Mouse (Mus musculus) spleen, adult 2 months (tissue): Measurements from ENCODE around the gene Zdhhc12. TPM values are rescaled to one million over a fixed set of nuclear protein-coding genes. Genes with fewer than 3 reads are reported as not detected.
A peak's percentile ranks its signal among the peaks of the same experiment; 100 is the strongest.
"Not testable (repeated sequence)": the region's sequence is repeated elsewhere in the genome, so short reads cannot be mapped to it uniquely, and the experiment has no call there.

Source experiments
- DNase-seq, 2 experiments: peaks; one replicate each; pipeline versions ENCODE4 v3.0.0 to v3.0.0-alpha.2; 2012 to 2021; ENCODE audit warnings: low spot score in 2 of 2, low read depth in 1 of 2
- H3K27ac ChIP-seq: fragments of 200-500 bp; 2 replicates; pipeline ENCODE4 v1.5.1; 2012; ENCODE audit warnings: low read length, inconsistent platforms; ENCODE audit not compliant: insufficient read depth
- H3K27me3 ChIP-seq: fragments of 200-500 bp; 2 replicates; pipeline ENCODE4 v1.6.1; 2012; ENCODE audit warnings: mild to moderate bottlenecking, moderate library complexity, low read length, inconsistent platforms; ENCODE audit not compliant: control insufficient read depth, insufficient read depth
- H3K36me3 ChIP-seq: fragments of 200-500 bp; 2 replicates; pipeline ENCODE4 v1.6.1; 2012; ENCODE audit warnings: mild to moderate bottlenecking, low read length, inconsistent platforms; ENCODE audit not compliant: control insufficient read depth, insufficient read depth
- H3K4me1 ChIP-seq: fragments of 200-500 bp; 2 replicates; pipeline ENCODE4 v1.6.1; 2011; ENCODE audit warnings: inconsistent platforms; ENCODE audit not compliant: control insufficient read depth, insufficient read depth, insufficient read length
- H3K4me3 ChIP-seq: fragments of 200-500 bp; 2 replicates; pipeline ENCODE4 v1.5.1; 2011; ENCODE audit warnings: mild to moderate bottlenecking, inconsistent platforms; ENCODE audit not compliant: insufficient read depth, insufficient read length; ENCODE audit errors: extremely low read depth
- CTCF ChIP-seq: fragments of 200-500 bp; IDR thresholded peaks from 2 replicates; pipeline ENCODE4 v1.5.1; 2011; ENCODE audit warnings: mild to moderate bottlenecking, inconsistent platforms; ENCODE audit not compliant: insufficient read depth, insufficient read length, insufficient replicate concordance; ENCODE audit errors: extremely low read depth
- POLR2A ChIP-seq: fragments of 200-500 bp; IDR thresholded peaks from 2 replicates; pipeline ENCODE4 v1.6.1; 2011; ENCODE audit warnings: low read depth, low read length, inconsistent platforms
- whole genome bisulfite sequencing: fragments of 180-500 bp; shearing (Covaris S2); methylation state at CpG from one replicate; pipeline ENCODE4 v1.1.7; 2018; 5-methylcytosine and 5-hydroxymethylcytosine counted together
- polyA plus RNA-seq: library from polyadenylated mRNA; depleted of rRNA; stranded (reverse); fragments of >200 nt; gene quantifications from 2 replicates; pipeline ENCODE4 v1.2.3, GENCODE M21; 2012

Gene Zdhhc12
- polyA plus RNA-seq, 1 experiment = 56.2 TPM

DNA sequence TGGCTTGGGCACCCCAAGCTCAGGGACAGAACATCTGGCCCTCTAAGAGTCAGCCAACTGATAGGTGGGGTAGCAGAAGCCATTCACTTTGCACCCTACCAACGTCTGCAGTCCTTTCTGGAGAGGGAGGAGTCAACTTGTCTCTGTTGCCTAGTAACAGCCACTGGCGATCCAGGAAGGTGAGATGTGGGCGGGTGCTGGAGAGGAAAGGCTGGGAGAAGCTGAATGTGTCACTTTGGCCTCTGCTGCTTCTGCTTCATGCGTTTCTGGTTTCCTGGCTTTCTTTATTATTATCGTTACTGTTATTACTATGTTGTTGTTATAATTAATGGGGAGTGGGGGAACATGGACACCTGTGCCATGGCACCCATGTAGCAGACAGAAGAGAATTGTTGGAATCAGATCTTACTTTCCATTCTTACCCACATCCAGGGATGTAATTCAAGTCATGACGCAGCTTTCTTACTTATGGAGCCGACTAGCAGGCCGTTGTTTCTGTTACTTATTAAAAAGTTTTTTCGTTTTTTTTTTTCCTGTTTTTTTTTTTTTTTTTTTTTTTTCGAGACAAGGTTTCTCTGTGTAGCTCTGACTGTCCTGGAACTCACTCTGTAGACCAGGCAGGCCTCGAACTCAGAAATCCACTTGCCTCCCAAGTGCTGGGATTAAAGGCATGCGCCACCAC lies 36.1 kb downstream of the Zdhhc12 start, which contains the start of gene Set:
Set (plus strand) TSS at position 156 of the 682 bp plus-strand sequence.
- Histone ChIP-seq H3K27me3 (no peaks in the 10 kb centered on the region), H3K4me1 (no peaks in the 10 kb centered on the region; the same call in 1 of the 2 replicates), H3K36me3 (no peaks in the 10 kb centered on the region), H3K4me3 (no peak within 1 kb of the TSS), H3K27ac (no peak within 1 kb of the TSS)
- no peak for DNase-seq
- no peak for TF ChIP-seq CTCF
- TF ChIP-seq POLR2A = no peak
- WGBS = 58% methylated on average over 12 of the region's 12 CpGs

DNA sequence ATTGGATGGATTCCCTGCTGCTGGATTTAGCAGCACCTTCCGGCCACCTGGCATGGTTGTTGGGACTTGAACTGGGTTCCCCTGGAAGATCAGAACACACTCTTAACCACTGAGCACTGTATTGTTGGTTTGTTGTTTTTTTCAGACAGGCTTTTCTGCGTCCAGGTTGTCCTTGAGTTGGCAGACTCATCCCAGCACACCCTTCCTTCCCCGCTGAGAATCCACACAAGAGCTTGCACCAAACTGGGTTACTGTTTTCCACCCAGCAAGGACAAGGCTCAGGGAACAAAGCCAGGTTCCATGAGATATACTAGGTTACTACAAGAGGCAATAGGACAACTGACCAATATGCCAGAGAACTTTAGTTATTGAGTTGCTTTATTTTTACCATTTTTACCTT lies 36.7 kb downstream of the Zdhhc12 start:
- Histone ChIP-seq H3K4me3 (no peak overlapping the region), H3K36me3 (no peaks in the 10 kb centered on the region), H3K4me1 (no peaks in the 10 kb centered on the region; the same call in 1 of the 2 replicates), H3K27me3 (no peaks in the 10 kb centered on the region), H3K27ac (no peak overlapping the region)
- TF ChIP-seq POLR2A (no peak), CTCF (no peak)
- no peak for DNase-seq
- WGBS = 89% methylated on average over 3 of the region's 3 CpGs

DNA sequence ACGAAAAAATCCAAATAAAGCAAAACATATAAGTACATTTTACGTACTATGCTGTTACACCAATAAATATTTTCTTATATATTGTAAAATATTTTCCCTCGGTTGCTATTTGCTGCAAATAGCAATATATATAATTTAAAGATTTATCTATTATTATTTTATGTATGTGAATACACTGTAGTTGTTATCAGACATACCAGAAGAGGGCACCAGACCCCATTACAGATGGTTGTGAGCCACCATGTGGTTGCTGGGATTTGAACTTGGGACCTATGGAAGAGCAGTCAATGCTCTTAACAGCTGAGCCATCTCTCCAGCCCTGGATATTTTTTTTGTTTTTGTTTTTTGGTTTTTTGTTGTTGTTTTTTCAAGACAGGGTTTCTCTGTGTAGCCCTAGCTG lies 38.1 kb downstream of the Zdhhc12 start:
- not testable (repeated sequence) for H3K4me1 ChIP-seq, H3K27me3 ChIP-seq, H3K27ac ChIP-seq, H3K36me3 ChIP-seq, H3K4me3 ChIP-seq, DNase-seq
- 95% methylated on average over 3 of the region's 3 CpGs for WGBS

DNA sequence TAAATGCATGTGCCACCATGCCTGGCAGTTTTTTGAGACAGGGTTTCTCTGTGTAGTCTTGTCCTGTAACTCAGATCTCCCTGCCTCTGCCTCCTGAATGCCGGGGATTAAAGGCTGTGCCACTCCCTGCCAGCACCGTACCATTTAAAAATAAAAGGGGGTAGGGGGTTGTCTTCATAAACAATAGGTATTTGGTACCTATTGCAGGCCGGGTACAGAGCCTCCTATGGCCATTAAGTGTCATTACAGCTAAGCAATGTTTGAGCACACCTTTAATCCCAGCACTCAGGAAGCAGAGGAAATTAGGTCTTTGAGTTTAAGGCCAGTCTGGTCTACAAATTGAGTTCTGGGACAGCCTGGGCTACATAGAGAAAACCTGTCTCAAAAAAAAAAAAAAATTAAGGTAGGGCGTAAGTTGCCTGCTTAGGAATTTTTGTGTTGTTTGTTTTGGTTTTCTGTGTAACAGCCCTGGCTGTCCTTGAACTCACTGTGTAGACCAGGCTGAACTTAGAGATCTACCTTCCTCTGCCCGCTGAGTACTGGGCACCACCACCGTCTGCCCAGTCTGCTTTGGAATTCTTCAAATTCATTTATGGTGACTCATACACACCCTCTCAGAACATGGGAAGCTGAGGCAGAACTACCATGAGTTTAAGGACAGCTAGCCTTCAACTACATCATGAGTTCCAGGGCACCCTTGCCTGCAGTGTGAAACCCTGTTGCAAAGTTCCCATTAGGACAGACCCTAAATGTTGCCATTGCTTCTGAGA lies 41.3 kb downstream of the Zdhhc12 start:
- 53% methylated on average over 6 of the region's 6 CpGs for WGBS
- H3K36me3 ChIP-seq = no peaks in the 10 kb centered on the region
- H3K27me3 ChIP-seq = no peaks in the 10 kb centered on the region
- H3K27ac ChIP-seq = no peak overlapping the region
- no peak for TF ChIP-seq POLR2A
- no peak for TF ChIP-seq CTCF
- no peak overlapping the region for H3K4me3 ChIP-seq
- H3K4me1 ChIP-seq = peaks cover 2% of the 10 kb centered on the region
- DNase-seq = no peak

- H3K27me3 ChIP-seq = no peaks in the 10 kb centered on the region
- peaks cover 2% of the 10 kb centered on the region for H3K4me1 ChIP-seq
- no peaks in the 10 kb centered on the region for H3K36me3 ChIP-seq
- no peak overlapping the region for H3K4me3 ChIP-seq
- DNase-seq = no peak
- 18% methylated on average over 3 of the region's 3 CpGs for WGBS
- TF ChIP-seq CTCF (no peak), POLR2A (no peak)
- H3K27ac ChIP-seq = no peak overlapping the region
Measured at GRCm38 (mm10) chr2:30049831-30050230, 43.6 kb downstream of the Zdhhc12 start.

- Histone ChIP-seq H3K4me1 (peaks cover 2% of the 10 kb centered on the region), H3K27ac (peak within 1 kb of the TSS; percentile 94), H3K27me3 (no peaks in the 10 kb centered on the region), H3K36me3 (no peaks in the 10 kb centered on the region), H3K4me3 (peak within 1 kb of the TSS; percentile 73)
- peak; percentile 91 to 97 for DNase-seq
- TF ChIP-seq CTCF (no peak), POLR2A (peak; percentile 55; the same call in 1 of the 2 replicates)
- WGBS = under 1% methylated on average over 54 of the region's 54 CpGs
Measured at GRCm38 (mm10) chr2:30048699-30049388, 44.6 kb downstream of the Zdhhc12 start, which contains the start of gene Wdr34. TSS of gene Wdr34 (minus strand) at chr2:30048881.
